Mouse (Mus musculus): ENCODE measurements around the gene Rasgef1c.

Gene Rasgef1c

GRCm38 (mm10) chr11:49926183-49926582 lies 24.5 kb downstream of the Rasgef1c start:
- no peak for DNase-seq

DNA sequence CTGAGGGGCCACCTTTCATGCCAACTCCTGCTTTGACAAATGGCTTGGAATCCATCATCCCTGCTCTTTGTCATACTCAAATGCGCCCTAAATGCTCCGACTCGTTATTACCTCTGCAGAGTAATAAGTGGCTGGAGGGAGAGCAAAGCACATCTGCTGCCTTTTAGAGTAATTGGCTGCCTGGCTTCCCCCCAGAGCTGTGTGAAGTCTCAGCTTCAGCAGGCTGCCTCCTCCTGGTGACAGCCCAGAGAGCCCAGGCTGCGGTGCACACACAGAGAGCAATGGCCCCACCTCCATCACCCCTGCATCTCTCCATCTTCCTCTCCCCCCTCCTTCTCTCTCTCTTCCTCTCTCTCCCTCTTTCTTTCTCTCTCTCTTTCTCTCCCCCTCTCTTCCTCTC lies 25.5 kb downstream of the Rasgef1c start:
- no peak for DNase-seq

DNA sequence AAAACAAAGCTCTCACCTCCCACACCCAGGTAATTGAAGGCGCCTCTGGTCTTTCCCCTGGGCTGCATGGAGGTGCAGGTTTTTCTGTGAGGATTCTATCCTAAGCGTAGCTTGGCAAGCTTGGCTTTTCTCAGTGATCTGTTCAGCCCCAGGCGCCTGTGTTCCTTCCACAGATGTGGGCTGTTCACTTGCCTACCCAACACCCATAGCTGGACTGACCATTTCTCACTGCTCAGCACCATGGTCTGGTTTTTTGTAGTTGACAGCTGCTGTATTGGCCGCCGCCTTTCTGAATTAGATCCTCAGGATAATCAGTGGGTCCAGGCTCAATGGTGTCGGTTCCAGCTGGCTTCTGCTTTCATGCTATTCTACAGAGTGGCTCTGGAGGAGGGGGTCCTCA lies 26.0 kb downstream of the Rasgef1c start:
- no peak for DNase-seq

DNA sequence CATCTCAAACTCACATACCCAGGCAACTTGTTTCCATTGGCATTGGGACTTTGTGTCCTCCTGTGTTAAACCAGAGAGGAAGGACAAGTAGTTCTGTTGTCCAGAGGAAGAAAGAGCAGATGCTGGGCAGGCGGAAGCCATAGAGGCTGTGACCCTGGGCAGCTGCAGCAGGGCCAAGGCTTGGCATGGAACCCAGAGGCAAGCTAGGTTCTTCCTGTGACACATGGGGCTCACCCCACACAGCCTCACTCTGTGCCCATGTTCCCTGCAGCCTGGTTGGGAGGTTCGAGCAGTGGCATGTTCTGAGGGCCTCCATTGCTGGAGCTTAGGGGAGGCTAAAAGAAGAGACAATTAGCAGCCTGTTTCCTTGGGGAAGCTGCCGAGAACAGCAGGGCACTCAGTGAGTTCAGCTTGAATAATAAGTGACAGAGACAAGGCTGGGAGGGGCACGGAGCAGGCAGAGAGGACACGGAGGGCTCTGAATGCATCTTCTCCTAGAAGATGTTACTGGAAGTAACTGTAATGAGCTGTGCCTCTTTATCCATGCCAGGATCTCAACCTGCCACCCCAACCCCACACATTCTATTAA lies 29.5 kb downstream of the Rasgef1c start:
- DNase-seq, result peak; percentile 6 to 9

DNA sequence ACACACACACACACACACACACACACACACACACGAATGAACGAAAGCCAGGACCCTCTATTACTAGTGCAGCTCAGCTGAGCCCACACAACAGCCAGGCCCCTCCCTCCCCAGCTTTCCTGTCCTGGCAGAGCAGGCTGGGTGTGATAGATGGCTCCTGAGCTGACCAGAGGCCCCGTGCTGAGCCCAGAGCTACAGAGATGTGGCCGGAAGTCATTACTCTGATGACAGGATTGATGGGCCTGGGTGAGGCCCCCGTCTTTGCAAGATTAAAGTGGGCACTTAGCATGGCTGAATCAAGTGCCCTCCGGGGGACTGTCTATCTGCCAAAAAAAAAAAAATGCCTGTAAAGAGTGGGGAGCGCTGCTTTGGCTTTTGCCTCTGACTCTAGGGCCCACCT lies 30.2 kb downstream of the Rasgef1c start:
- DNase-seq, result no peak

- no peak for DNase-seq
These were observed 32.2 kb downstream of the Rasgef1c start for GRCm38 (mm10) chr11:49933811-49934210.

DNA sequence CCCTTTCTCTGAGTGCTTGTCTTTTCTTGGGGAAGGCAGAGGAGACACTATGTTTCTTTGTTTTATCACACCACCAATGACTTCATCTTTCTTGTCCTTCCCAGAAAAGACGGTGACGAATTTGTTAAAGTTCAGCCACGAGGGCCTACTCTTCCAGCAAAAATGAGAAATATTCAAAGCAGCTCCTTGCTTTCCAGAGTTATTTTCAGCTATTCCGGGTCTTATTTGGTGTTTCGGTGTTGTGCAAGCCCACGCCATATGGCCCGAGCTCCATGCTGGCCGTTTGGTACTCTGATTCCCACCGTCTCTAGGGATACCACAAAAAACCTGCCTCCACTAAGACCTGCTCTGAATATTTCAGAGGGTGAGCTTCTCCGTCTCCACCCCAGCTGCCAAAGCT lies 32.7 kb downstream of the Rasgef1c start:
- DNase-seq, result peak; percentile 7 to 34

- DNase-seq, result no peak
These were observed 34.8 kb downstream of the Rasgef1c start for GRCm38 (mm10) chr11:49936458-49936857.

DNA sequence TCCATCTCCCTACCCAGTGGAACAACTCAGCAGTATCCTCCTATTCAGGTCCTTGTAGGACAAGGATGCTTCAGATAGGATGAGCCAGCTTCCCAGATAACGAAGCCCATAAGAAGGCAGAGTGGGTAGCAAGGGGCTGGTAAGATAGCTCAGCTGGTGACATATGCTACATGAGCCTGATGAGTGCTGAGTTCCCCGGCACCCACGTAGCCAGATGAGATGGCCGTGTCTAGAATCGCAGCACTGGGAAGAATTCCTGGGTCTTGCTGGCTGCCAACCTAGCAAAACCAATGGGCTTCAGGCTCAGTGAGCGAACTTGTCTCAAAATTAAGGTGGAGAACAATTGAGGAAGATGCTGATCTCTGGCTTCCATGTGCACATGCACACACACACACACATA lies 36.1 kb downstream of the Rasgef1c start:
- no peak for DNase-seq

- peak; percentile 8 to 43 for DNase-seq
These were observed 36.9 kb downstream of the Rasgef1c start for GRCm38 (mm10) chr11:49938258-49939164.

DNA sequence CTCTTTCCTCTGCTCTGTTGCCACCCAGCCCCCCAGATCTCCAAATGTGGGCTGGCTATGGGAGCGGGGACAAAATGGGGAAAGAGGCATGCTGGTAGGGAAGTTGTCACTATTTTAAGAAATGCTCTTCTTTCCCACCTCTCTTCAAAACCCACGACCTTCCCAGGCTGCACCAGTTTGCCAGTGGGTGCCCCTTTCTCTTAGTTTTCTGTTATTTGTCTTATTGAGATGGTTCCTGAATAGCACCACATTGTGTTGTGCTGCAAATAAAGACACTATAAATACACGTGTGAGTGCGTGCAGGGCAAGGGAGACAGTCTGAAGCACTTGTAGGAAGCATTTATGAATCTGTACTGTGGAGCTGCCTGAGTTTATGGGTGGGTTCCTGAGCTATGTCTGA lies 41.2 kb downstream of the Rasgef1c start:
- no peak for DNase-seq

- no peak for DNase-seq
These were observed 42.3 kb downstream of the Rasgef1c start for GRCm38 (mm10) chr11:49943901-49944300.

DNA sequence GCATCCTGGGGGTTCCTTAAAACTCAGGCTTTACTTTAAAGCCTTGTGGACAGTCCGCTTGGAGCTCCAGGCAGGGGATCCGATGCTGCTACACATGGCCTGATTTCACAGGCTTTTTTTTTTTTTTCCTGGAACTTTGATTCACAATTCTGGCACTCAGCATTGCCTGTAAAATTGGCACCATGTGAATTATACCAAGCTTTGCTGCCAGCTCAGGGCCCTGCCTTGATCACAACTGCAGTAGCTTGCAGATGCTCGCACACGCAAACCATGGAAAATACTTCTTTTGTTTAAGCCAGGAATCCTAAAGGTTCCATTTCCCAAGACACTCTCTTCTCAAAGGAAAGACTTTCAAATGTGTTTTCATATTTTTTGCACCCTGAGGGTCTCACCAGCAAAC lies 44.1 kb downstream of the Rasgef1c start:
- DNase-seq, result no peak

DNA sequence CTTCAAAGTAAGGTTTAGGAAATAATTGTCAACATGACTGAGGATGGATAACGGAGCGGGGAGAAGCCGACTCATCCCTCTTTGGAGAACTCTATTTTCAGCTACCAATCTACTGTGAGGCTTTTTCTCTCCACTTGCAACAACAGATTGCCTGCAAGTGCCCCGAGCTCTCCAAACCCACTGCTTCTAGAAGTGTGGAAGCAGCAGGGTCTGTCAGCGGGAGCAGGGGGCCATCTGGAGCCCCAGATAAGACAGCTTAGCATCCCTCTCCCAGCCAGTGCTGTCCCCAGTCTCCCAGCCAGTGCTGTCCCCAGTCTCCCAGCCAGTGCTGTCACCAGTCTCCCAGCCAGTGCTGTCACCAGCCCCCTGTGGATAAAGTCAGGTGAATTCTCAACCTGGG lies 48.2 kb downstream of the Rasgef1c start:
- no peak for DNase-seq

DNA sequence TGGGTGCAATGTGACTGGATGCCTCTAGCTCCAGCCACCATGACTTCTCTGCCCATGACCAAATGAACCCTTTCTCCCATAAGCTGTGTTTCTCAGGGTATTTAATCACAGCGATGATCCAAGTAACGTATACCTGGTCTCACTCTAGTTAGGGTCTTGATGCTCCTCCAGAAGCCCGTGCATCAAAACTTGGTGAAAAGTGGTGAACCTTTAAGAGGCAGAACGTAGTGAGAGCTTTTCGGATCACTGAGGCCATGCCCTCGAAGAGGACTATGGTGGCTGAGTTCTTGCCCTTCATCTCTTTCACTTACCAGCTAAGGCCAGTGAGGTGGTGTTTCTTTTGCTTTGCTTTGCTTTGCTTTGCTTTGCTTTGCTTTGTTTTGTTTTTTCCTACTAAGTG lies 52.0 kb downstream of the Rasgef1c start:
- no peak for DNase-seq

DNA sequence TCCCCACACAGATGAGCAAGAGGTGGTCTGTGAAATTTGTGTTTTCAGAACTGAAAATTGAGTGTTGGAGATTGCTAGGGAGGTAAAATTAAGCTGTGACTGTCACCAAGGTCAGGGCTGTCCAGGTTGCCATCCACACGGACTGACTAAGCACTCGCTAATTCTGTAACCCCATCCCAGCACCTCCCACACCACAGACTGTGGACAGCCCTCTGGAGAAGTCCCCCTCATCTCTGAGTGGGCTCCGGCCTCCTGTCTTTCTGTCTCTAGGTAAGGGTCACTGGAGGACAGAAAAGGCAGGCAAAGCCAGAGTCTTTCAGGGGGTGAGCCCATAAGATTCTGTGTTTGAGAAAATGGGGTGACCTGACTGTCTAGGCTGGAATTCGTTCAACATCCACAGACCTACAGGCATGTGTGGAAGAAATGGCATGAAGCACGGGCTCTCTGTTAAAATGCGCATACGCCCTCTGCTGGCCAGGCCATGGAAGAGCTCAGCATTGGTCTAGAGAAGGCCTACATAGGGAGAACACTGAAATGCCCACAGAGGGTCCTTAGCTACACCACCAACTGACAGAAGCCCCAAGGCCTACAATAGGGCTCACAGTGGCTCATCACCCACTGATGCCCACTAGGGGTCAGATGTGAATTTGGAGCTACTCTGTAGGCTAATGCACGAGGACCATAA lies 54.1 kb downstream of the Rasgef1c start:
- peak; percentile 34 to 39 for DNase-seq

DNA sequence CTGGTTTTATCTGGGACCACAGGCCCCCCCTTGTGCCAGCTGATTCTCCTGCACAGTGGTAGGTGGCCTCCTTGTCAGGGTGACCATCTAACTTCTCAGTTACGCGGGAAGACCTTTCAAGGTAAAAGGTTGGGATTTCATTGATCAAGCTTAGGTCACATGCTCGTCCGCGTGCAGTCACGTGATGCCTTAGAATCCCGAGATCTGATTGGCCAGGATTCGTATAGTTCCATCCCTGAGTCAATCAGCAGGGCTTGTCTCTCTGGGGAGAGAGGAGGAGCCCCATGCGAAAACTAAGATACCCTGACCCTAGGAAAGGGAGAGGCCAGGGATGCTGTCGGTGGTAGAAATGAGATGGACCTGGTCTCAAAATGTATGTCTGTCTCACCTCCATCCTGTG lies 56.4 kb downstream of the Rasgef1c start:
- DNase-seq, result no peak

DNA sequence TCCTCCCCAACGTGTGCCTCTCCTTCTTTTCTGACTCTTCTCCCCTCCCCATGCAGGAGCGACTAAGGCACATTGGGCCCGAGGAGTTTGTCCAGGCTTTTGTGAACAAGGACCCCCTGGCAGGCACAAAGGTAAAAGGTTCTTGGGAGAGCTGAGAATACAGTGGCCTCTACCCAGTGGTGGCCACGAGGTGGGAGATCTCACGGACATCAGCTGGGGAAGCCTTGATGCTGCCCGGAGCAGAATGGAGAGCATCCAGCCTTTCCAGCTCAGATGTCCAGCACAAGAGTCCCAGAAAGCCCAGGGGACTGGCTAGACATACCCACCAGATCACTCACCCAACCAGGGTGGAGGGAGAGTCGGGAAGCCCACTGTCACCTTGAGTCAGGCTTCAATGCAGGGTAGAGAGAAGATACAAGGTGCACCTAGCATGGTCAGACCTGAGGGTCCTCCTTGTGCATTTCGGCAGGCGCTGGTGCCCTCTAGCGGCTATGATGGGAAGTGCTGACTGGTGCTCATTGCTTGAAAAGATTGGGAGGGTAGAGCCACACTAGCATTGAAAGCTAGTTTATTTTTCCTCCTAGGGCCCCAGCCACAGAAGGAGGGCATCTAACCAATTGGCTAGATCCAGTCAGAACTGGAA lies 59.6 kb downstream of the Rasgef1c start:
- DNase-seq, result peak; percentile 21 to 23

DNA sequence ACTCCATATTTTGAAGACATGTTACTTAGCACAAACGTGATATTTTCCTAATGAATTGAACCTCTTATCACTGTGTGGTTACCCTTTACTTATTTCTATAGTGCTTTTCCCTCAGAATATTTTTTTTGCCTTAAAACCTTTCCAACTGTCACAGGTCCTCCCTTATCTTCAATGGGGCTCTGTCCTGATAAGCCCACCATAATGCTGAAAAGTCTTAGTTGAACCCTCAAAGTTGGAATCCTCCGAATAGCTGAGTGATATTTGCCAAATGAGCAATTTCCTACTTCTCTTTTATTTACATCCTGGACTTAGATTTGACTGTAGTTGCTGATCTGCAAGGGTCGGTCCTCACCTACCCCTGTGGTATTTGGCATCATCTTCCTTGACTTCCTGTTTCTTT lies 63.7 kb downstream of the Rasgef1c start:
- no peak for DNase-seq

- no peak for DNase-seq
These were observed 68.1 kb downstream of the Rasgef1c start for GRCm38 (mm10) chr11:49969692-49970091.

- DNase-seq, result no peak
These were observed 72.2 kb downstream of the Rasgef1c start for GRCm38 (mm10) chr11:49973657-49974340.

- no peak for DNase-seq
These were observed 73.0 kb downstream of the Rasgef1c start for GRCm38 (mm10) chr11:49974675-49975074.

Measured in lung, adult 18-20 months (tissue).